Mouse (Mus musculus): ENCODE measurements around the gene Gxylt1.

DNA sequence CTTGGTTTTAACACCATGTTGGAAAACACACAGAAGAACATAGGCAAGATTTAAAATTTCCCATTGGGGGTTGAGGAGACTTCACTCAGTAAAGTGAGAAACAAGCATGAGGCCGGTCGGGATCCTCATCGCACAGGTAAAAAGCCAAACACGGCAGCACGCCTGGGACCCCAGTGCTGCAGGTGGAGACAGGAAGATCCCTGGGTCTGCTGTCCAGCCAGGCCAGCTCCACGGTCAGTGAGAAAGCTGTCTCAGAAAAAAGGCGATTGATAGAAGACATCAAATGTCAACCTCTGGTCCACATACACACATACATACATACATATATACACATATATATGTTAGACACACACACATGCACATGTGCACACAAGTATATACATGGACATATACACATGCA lies 5.4 kb downstream of the Gxylt1 start:
- TF ChIP-seq CTCF (IDR thresholded peaks at IDR 0.05; ENCODE audit: low read depth, low read length) (no peak), POLR2A (IDR thresholded peaks at IDR 0.05; ENCODE audit: extremely low read depth, insufficient read depth, low read length) (no peak)

Measured in liver, adult 2 months (tissue).